Mouse (Mus musculus) neutrophil, adult 5-6 weeks (primary cell): ENCODE measurements around the gene Heatr5b. TPM values are rescaled to one million over a fixed set of nuclear protein-coding genes. Genes with fewer than 3 reads are reported as not detected.

ENCODE experiments used
- ATAC-seq: fragments of 151-379, 151-347 bp; 2 replicates; pipeline ENCODE4 v1.8.0; 2017; ENCODE audit warnings: mild to moderate bottlenecking, moderate TSS enrichment; ENCODE audit not compliant: insufficient number of reproducible peaks, poor library complexity, low FRiP score, severe bottlenecking; ENCODE audit errors: extremely low read depth
- total RNA-seq: library from RNA; stranded (forward); fragments of 200-1000 nt; gene quantifications from 2 replicates; pipeline ENCODE4 v1.2.3, GENCODE M21; 2017

The Heatr5b gene
- total RNA-seq, 1 experiment from 2014 or later = 32.7 TPM

- ATAC-seq = no peak
Observed at GRCm38 (mm10) chr17:78719086-78719485, 116.1 kb downstream of the Heatr5b start.

GRCm38 (mm10) chr17:78710258-78710657, 124.9 kb downstream of the Heatr5b start:
- no peak for ATAC-seq

GRCm38 (mm10) chr17:78708422-78708821, 126.7 kb downstream of the Heatr5b start:
- no peak for ATAC-seq

- ATAC-seq = no peak
Observed at GRCm38 (mm10) chr17:78702988-78703387, 132.2 kb downstream of the Heatr5b start.

Other genes with a start within 250 kb of the Heatr5b start
- 41.8 and 51.0 TPM in 2 replicates for gene Strn, start 98.2 kb downstream of the Heatr5b start, total RNA-seq
- 41.1 and 60.0 TPM in 2 replicates for gene Gpatch11, start 203 bp upstream of the Heatr5b start, total RNA-seq
- gene Eif2ak2, start 47.2 kb upstream of the Heatr5b start, total RNA-seq = 43.1 and 52.8 TPM in 2 replicates
- not detected in 2 replicates for gene Sult6b1, start 71.6 kb upstream of the Heatr5b start, total RNA-seq
- gene Cebpzos, start 81.1 kb upstream of the Heatr5b start, total RNA-seq = 35.7 and 39.7 TPM in 2 replicates
- 116 and 117 TPM in 2 replicates for gene Cebpz, start 101.7 kb upstream of the Heatr5b start, total RNA-seq
- 30.1 and 30.5 TPM in 2 replicates for gene Ndufaf7, start 101.8 kb upstream of the Heatr5b start, total RNA-seq
- gene Prkd3, start 185.5 kb upstream of the Heatr5b start, total RNA-seq = 46.9 and 51.2 TPM in 2 replicates
- 0.74 and 1.9 TPM in 2 replicates for gene Qpct, start 216.5 kb upstream of the Heatr5b start, total RNA-seq